Mouse (Mus musculus) hematopoietic stem cell, adult 5-6 weeks (primary cell): Measurements from ENCODE around the gene Eng. TPM values are rescaled to one million over a fixed set of nuclear protein-coding genes. Genes with fewer than 3 reads are reported as not detected.
A peak's percentile ranks its signal among the peaks of the same experiment; 100 is the strongest.

ENCODE experiments used
- ATAC-seq, 2 experiments: fragments of 125-278 bp in 1 of 2; replicated peaks in 1 of 2; 2 replicates each; pipeline ENCODE4 v1.8.0; 2016 to 2017; ENCODE audit warnings: inconsistent platforms in 2 of 2, mild to moderate bottlenecking in 2 of 2, moderate number of reproducible peaks in 2 of 2, low read depth in 1 of 2, moderate TSS enrichment in 1 of 2; ENCODE audit not compliant: low FRiP score in 2 of 2, poor library complexity in 2 of 2, severe bottlenecking in 2 of 2, insufficient read depth in 1 of 2, low TSS enrichment in 1 of 2
- total RNA-seq: library from RNA; stranded (forward); fragments of 172-1452, 232-1000 nt; gene quantifications from 2 replicates; pipeline ENCODE4 v1.2.3, GENCODE M21; 2017

Gene Eng
- total RNA-seq, 1 experiment from 2014 or later, result 23.6 TPM

- ATAC-seq, result no peak
Measured at GRCm38 (mm10) chr2:32712108-32712551, 65.7 kb downstream of the Eng start.

DNA sequence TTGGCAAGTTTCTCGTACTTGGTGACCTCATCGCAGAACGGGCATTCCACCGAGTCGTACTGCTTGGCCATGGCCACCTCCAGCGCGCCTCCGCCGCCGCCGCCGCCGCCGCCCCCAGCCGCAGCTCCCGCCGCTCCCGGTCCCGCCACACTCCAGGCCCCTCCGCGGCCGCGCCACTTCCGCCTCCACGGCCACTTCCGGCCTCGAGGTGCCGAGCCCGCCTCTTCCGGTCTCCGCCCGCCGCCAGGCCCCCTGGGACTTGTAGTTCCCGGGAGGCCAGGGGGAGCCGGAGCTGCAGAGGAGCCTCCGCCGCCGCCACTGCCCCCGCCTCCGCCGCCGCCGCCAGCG is 66.2 kb downstream of the Eng start:
- peak; percentile 6 to 36; a peak in 2 of 4 replicates for ATAC-seq

DNA sequence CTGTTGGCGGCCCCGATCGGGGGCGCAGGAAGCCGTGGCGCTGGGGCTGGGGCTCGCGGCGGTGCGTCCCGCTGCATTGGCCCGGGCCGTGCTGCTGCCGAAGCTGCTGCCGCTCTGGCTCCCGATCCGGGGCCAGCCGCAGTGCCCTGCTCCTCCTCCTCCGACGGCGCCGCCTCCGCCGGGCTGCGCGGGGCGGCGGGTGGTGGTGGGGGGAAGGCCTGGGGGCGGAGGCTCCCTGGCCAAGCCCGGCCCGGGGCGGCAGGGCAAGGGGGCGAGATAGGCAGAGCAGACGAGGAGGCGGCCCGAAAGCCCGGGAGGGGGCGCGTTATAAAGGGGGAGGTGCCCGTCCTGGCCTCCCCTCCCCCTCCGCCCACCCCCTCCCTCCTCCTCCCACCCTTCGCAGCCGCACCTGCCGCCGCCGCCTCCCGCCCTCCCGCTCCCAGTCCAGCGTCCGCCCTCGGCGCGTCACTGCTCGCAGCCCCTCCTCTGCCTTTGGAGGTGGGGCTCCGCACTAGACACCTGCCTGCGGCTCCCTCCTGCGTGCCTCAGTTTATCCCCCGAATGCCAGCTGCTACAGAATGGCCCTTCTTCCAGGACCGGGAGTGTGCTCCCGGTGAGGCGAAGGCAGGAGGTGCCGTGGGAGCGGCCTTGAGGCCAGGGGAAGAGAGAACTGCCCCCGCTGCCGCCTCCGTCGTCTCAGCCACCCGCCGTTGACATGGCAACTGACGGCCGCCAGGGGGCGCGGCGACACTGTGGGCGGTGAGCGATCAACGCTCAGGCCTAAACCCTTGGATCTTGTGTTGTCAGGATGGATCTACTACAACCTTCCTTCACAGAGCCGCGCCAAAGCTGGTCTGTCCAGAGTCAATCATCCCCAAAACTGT is 66.8 kb downstream of the Eng start, which contains the start of gene Cdk9:
Gene Cdk9 (minus strand): TSS at position 143 of the 884 bp plus-strand sequence.
- ATAC-seq, result peak; percentile 42 to 59

DNA sequence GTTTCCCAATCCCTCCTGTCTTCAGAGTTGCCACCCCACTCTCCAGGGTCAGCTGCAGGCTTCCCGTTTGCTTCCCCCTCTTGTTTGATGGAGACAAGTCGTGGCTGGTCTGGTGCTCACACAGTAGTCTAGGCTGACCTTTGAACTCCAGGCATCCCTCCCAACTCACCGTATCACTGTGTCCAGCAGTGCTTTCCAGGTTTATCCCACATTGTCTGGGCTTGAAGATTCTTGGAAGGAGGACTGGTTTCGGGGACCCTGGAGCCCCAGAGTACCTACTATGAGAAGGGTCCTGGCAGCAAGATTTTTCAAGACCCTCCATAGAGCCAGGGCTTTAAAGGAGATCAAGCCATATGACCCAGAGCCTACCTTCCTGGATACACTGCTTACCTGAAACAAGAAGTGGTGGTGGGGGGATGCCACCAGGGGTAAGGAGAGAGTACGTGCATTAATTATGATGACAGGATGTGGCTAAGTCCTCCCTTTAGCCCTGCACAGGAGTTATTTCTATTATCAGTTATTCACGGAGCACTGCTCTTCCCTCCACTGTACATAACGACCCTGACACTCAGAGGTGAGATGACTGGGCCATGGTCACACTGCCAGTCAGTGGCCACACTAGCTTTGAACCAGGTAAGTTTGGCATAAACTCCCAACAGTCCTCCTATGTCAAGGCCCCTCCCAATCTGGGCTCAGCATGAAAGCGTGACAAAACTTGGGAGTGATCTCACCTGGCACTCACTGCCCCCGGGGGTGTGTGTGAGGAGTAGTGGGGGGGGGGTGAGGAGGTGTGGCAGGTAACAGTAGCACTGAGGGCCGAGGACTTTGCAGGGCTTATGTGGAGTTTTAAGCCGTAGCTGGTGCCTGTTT is 68.0 kb downstream of the Eng start:
- no peak for ATAC-seq

- ATAC-seq, result peak; percentile 68 to 72
Measured at GRCm38 (mm10) chr2:32714987-32715425, 68.6 kb downstream of the Eng start.

- ATAC-seq, result no peak
Measured at GRCm38 (mm10) chr2:32718761-32719160, 72.4 kb downstream of the Eng start.

GRCm38 (mm10) chr2:32720053-32720452 is 73.7 kb downstream of the Eng start:
- ATAC-seq, result no peak

- peak; percentile 80 to 82 for ATAC-seq
Measured at GRCm38 (mm10) chr2:32720681-32721229, 74.4 kb downstream of the Eng start, which contains the start of gene Sh2d3c. Gene Sh2d3c, plus strand, starts transcription at chr2:32721055.

DNA sequence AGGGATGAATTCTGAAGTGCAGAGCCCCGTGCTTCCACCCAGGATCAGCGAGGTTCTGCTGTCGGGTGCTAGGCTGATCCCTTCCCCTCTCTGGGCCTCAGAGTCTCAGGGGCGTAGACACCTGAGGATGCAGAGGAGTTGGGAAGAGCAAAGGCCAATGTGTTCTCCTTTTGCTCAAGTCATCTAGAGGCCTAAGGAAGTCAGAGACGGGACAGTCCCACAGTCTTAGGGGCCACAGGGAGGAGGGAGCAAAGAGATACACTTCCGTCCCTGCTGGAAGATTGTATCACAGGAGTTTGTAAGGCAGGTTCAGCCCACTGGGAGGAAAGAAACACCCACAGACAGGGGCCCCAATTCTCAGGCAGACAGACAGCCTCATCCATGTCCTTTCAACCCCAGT is 75.7 kb downstream of the Eng start:
- peak in 1 of 2 experiments; percentile 16; a peak in 1 of 4 replicates for ATAC-seq

- no peak for ATAC-seq
Measured at GRCm38 (mm10) chr2:32722581-32722980, 76.2 kb downstream of the Eng start.

- no peak for ATAC-seq
Measured at GRCm38 (mm10) chr2:32724149-32724548, 77.8 kb downstream of the Eng start.

- ATAC-seq, result no peak
Measured at GRCm38 (mm10) chr2:32724832-32725790, 78.7 kb downstream of the Eng start.

- peak; percentile 95 to 98 for ATAC-seq
Measured at GRCm38 (mm10) chr2:32727435-32727834, 81.0 kb downstream of the Eng start.

DNA sequence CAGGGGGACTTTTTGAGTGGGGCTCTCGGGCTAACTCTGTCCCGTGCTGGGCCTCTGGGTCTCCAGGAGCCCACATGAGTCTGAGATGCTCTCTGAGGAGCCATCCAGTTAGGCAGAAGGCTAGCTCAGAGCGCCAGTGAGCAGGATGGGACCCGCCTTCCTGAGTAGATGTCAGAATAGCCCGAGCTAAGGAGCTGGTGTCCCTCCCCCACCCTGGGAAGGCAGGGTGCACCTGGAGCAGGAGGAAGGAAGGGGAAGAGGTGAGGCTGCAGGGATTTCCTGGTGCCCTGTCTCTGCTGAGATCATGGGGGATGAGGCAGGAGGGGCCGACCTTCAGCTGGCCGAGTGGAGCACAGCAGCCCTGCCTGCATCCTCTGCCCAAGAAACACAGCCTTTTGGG is 82.1 kb downstream of the Eng start:
- no peak for ATAC-seq

GRCm38 (mm10) chr2:32729547-32729946 is 83.2 kb downstream of the Eng start:
- ATAC-seq, result no peak

- ATAC-seq, result no peak
Measured at GRCm38 (mm10) chr2:32730854-32731253, 84.5 kb downstream of the Eng start.

DNA sequence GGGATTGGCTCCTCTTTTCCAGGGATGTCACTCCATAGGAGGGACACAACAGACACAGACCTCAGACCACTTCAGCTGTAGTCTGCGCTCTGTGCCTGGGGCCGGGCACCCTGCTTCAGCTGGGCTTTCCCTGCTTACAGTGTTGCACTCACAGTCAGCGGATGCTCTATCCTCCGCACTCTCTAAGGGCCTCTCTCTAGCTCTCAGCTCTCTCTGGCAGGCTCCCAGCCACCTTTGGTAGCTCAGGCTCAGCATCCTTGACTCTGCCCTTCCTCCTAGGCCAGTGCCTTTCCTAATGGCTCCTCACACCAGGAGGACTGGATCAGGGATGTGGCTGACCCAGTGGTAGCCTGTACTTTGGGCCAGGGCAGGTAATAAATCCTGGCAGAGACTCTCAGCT is 85.5 kb downstream of the Eng start:
- no peak for ATAC-seq
